Mouse (Mus musculus): ENCODE data around the gene Nav1.

Gene Nav1

DNA sequence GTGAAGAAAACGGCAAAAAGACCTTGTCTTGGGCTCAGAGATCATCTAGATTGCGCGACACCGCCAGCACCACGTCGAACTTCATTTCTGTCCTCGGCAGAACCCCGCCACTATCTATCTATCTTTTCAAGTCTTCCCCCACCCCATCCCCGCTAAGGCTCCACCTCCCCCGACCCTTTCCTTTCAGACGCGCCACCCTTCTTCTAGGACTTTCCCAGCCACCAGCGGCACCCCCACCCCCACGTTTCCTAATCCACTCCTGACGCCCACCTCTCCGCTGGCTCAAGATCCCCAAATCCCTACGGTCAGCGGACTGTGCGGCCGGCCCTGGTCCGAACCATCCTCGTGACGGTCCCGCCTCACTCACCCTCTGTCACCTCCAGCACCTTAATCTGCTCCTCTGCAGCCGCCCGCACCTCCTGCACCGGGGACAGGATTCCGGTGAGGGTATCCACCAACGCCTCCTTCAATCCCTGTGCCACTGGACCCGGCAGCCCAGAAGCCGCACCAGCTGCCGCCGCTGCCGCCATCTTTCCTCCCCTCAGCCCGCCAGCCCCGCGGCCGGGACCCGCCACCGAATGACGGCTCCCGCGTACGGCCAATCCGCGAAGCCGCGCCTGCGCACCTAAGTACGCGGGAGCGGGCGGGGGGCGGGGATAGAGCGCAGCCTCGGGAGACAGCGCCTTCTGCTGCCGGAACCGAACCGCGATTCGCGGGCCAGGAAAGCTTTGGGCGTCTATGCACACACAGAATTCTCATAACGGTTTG, 177.0 kb downstream of the Nav1 start, which contains the start of gene Ipo9:
TSS of gene Ipo9 (minus strand) at position 599 of the 768 bp plus-strand sequence.
- peak; percentile 97 for DNase-seq

DNA sequence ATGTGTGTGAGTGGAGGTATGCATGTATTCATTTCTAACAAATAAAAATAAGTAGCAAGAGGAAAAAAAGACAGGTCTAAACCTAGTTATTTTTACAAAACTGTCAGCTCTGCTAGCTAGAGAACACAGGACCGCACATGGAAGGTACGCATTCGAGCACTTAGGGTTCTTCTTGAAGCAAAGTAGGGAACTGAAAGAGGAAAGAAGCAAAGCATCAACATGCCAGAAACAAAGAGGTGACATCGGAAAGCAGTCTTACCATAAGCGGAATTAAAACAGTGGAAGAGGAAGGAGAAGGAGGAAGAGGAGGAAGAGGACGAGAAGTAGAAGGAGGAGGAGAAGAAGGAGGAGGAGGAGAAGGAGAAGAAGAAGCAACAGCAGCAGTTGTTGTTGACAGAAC, 179.7 kb downstream of the Nav1 start:
- no peak for DNase-seq

DNA sequence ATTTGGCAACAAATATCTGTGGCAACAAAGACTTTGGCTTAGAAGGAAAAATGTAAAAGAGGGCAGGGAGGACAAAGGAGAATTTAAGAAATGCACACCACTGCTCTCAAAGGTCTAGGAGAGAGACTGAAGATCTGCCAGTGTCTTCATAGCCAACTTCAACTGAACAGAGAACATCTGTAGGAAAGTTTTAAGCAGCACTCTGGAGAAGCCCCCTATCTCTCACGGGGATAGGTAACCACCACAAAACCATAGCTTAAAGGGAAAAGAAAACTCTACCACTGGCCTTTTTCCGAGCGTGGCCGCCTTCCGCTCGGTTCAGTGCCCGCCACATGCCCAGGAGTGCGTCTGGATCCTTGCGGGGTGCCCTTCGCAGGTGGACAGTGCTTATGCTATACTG, 180.4 kb downstream of the Nav1 start:
- no peak for DNase-seq

DNA sequence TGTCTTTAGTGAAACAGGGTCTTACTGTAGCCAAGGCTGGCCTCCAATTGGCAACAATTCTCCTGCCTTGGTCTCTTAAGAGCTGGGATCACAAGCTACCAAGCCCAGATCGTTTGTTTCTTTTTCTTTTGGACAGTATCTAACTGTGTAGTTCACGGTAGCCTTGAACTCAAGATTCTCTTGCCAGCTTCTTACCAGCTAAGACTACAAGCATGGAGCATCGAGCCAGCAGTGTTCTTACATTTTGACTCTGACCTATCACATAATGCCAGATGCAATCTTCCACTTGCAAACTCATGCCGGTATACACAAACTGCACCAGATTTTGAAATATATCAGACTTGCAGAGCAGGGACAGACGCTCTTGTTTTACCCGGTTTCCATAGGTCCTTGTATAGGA, 184.3 kb downstream of the Nav1 start:
- no peak for DNase-seq

DNA sequence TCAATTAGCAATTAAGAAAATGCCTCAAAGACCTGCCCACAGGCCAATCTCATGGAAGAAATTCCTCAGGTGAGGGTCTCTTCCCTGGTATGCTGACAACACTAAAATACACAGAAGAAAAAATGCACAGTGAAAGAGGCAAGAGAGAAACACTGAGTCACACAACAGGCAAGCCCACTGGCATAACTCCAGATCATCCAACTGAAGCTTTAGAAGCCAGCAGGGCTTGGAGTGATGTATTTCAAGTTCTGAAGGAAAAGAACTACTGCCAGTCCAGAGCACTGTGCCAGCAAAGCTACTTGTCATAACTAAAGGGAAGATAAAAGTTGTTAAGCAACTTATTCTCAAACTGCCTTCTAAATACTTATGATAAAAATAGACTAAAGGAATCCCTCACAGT, 193.1 kb downstream of the Nav1 start:
- no peak for DNase-seq

DNA sequence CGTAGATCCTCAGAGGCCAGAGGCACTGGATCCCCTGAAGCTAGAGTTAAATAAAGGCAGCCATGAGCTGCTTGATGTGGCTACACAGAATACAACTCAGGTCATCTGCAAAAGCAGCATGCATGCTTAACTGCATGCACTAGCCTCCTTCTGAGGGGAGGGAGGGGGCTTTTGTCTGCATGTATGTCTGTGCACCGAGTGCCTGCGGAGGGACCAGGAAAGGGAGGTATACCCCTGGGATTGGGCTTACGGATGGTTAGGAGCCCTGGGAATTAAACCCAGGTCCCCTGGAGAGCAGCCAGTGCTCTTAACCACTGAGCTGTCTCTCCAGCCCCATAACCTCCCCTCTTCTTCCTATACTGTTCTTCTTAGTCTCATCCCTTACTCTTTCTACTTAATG, 195.0 kb downstream of the Nav1 start:
- DNase-seq = no peak

DNA sequence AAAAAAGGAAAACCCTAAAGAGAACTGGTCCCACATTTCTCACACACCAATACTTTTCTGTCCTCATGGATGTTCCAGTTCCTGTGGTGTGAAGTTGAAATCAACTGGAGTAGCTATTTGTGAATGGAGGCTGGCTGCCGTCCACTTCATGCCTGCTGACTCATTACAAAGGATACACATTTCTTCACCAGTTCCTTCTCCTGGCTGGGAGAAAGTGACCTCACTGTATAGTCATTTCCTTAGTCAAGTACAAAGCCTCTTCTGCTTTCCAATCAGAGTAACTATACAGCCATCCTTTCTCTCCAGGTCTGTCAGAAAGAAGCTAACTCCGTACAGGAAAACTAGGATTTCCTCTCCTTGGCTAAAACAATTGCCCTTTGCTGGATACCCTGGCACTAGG, 196.1 kb downstream of the Nav1 start:
- DNase-seq = no peak

DNA sequence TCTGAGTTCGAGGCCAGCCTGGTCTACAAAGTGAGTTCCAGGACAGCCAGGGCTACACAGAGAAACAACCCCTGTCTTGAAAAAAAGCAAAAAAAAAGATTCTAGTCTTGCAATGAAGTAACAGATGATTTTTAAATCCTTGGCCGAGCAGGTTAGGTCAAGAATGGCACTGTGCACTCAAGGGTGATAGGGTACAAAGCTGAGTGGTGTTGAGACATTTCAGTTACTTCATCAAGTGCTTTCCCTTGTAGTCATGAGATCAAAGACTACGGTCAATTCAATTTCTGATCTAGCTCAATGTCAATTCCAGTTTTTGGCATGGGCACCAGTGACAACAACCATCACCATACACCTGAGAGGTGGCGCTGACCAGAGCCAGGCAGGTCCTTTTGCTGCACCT, 198.1 kb downstream of the Nav1 start:
- DNase-seq = no peak

DNA sequence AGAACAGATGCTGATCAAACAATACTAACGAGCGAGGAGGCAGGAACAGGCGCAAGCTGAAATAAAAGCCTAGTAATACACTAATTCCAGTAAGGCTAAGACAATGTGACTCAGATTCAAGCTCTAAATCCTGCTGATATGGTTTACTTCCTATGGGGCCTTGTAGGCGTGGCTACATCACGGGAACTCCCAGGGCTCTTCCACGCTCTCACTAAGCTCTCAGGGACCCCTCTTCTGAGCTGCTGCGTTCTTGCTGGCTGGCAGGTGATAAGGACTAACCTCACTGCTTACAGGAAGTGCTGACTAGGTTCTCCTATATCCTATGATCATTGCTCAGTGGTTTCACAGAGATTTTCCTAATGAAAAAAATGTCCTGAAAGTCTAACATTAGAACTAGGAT, 201.7 kb downstream of the Nav1 start:
- no peak for DNase-seq

DNA sequence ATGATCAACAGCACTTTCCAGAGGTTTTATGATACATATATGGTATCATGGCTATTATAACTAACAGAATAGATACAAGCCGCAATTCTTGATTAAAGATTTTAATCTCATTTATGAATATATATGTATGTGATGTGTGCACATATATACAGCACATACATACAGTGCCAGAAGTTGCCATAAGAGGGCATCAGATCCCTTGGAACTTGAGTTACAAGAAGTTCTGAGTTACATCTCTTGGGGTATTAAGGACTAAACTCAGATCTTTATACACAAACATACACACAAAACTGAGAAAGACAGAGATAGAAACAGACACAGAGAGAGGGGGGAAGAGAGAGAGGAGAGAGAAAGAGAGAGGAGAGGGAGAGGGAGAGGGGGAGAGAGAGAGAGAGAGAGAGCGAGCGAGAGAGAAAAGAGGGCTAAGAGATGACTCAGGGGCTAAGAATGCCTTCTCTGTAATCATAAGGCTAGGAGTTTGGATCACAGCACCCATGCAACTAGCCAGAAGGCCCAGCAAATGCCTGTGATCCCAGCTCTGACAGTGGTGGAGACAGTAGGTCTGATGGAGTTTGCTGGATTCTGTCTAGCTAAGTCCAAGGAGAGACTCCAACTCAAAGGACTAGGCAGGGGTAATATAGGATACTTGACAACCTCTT, 205.5 kb downstream of the Nav1 start:
- DNase-seq = no peak

DNA sequence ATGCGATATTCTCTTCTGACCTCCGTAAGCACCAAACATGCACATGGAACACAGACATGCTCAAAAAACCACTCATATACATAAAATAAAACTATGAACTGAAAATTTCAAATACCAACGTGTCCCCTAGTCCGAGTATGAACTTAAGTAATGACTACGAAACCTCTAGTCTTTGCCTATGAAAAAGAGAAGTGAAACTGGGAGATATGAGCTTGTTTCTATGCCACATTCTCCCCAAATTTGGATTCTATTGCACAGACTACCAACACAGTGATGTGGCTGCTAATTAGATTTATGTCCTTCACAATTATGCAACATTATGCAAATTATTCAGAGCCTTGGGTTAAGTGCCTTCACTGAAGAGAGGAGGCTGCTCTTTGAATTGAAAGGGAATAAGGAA, 207.6 kb downstream of the Nav1 start:
- no peak for DNase-seq

DNA sequence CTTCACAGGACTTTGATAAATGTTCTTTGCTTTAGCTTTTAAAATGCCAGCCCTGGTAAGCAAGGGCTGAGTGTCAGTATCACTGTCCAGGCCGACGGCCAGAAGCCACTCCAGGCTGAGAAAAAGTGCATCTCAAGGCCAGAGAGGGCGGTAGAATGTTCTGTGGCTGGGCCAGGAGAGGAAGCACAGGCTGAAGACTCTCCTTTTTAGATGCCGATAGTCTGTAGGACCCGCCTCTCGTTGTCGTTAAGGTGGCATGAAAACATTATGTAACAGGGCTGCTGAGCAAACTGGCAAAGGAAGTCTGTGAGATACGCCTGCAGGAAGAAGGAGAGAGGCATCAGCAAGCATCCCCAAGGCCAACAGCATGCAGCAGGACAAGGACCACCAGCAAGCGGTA, 221.9 kb downstream of the Nav1 start:
- no peak for DNase-seq
